Mouse (Mus musculus): ENCODE measurements around the gene Olfr1335.
"Not testable (repeated sequence)": the region's sequence is repeated elsewhere in the genome, so short reads cannot be mapped to it uniquely, and the experiment has no call there.

The Olfr1335 gene

DNA sequence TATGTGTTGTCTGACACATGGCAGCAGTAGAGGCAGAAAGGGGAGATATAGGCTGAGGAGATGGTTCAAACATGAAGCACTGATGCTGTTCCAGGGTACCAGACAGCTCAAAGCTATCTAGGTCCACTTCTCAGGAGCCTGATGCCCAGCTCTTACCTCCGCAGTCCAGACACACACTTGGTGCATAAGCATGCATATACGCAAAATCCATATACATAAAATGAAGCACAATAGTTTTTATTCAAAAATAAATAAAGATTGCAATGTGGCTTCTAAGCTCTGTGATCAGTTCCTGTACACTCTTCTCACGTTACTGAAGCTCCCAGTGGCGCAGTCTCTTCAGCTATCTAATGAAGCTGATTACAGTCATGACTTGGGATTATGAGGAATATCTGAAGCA is at the start of gene Olfr1335:
Gene Olfr1335, minus strand, starts transcription at position 101 of the 400 bp plus-strand sequence.
- DNase-seq (ENCODE audit: inconsistent ontology term) = no peak

DNA sequence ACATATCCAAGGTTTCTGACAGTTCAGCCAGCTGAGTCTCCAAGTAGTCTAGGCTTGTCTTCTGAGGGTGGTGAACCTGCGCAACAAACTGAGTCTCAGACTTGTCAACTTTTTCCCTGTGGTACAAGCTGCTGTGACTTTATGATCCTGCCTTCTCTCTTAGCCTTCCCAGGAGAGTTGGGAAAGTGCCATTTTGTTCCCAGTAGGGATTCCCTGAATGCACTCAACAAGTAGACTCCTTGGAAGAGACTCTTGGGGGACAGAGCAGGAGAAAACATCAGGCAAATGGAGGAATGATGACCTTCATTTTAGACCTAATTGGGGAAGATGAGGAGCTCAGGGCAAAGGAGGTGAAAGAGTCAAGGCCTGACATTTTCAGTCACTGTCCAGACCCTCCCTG is 26.4 kb upstream of the Olfr1335 start, which contains the start of gene Olfr1333:
Gene Olfr1333, minus strand, starts transcription at position 101 of the 400 bp plus-strand sequence.
- DNase-seq (ENCODE audit: inconsistent ontology term) = no peak

GRCm38 (mm10) chr4:118818921-118819320 is 9.2 kb upstream of the Olfr1335 start:
- peak; percentile 18 for DNase-seq (ENCODE audit: inconsistent ontology term)

GRCm38 (mm10) chr4:118792796-118793195 is 16.9 kb downstream of the Olfr1335 start:
- DNase-seq (ENCODE audit: inconsistent ontology term) = not testable (repeated sequence)

DNA sequence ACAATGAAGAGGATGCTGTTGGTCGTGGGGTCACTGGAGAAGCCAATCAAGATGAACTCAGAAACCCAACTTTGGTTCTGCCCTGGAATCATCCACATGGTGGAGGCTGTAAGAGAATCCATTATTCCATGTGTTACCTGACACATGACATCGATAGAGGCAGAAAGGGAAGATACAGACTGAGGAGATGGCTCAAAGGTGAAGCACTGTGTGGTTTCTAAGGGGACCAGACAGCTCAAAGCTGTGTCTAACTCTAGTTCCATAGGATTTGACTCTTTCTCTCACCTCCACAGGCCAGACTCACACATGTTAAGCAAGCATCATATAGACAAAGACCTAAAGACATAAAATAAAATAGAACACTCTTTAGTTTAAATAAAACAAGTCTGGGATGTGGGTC is 27.3 kb downstream of the Olfr1335 start, which contains the start of gene Olfr1337:
Gene Olfr1337, minus strand, starts transcription at position 101 of the 400 bp plus-strand sequence.
- no peak for DNase-seq (ENCODE audit: inconsistent ontology term)
